Mouse (Mus musculus) kidney, adult 2 months (tissue): ENCODE measurements around the gene 1700061G19Rik. TPM values are rescaled to one million over a fixed set of nuclear protein-coding genes. Genes with fewer than 3 reads are reported as not detected.

Experiments
- DNase-seq: peaks from one replicate; pipeline ENCODE4 v3.0.0; 2021
- H3K27ac ChIP-seq: fragments of 200-500 bp; 2 replicates; pipeline ENCODE4 v1.5.1; 2012; ENCODE audit warnings: low read depth, low read length, control low read depth, inconsistent platforms; ENCODE audit not compliant: insufficient read depth
- H3K27me3 ChIP-seq: fragments of 200-500 bp; replicated peaks from 2 replicates; pipeline ENCODE4 v1.6.1; 2012; ENCODE audit warnings: mild to moderate bottlenecking, moderate library complexity, low read length, inconsistent platforms; ENCODE audit not compliant: control insufficient read depth, insufficient read depth
- H3K36me3 ChIP-seq: fragments of 200-500 bp; 2 replicates; pipeline ENCODE4 v1.6.1; 2012; ENCODE audit warnings: mild to moderate bottlenecking, moderate library complexity, low read length, inconsistent platforms; ENCODE audit not compliant: control insufficient read depth, insufficient read depth
- H3K4me1 ChIP-seq: fragments of 200-500 bp; 2 replicates; pipeline ENCODE4 v1.6.1; 2011; ENCODE audit warnings: low read length; ENCODE audit not compliant: control insufficient read depth, insufficient read depth
- H3K4me3 ChIP-seq: fragments of 200-500 bp; 2 replicates; pipeline ENCODE4 v1.5.1; 2011; ENCODE audit warnings: mild to moderate bottlenecking, low read depth, low read length, control low read depth; ENCODE audit not compliant: insufficient read depth
- CTCF ChIP-seq: fragments of 200-500 bp; conservative IDR thresholded peaks from 2 replicates; pipeline ENCODE4 v1.5.1; 2011; ENCODE audit warnings: low read depth, mild to moderate bottlenecking, control low read depth, low read length, moderate library complexity, mixed read lengths; ENCODE audit not compliant: insufficient read depth, insufficient read length
- POLR2A ChIP-seq: fragments of 200-500 bp; IDR thresholded peaks from one replicate; pipeline ENCODE4 v1.6.1; 2011; ENCODE audit warnings: low read depth, low read length, control low read depth
- WGBS: fragments of 180-500 bp; shearing (Covaris S2); methylation state at CpG from one replicate; pipeline ENCODE4 v1.1.7; 2018; 5-methylcytosine and 5-hydroxymethylcytosine counted together
- polyA plus RNA-seq: library from polyadenylated mRNA; depleted of rRNA; stranded (reverse); fragments of >200 nt; gene quantifications from 2 replicates; pipeline ENCODE4 v1.2.3, GENCODE M21; 2012

Gene 1700061G19Rik
- polyA plus RNA-seq, 1 experiment, result 0.03 TPM

DNA sequence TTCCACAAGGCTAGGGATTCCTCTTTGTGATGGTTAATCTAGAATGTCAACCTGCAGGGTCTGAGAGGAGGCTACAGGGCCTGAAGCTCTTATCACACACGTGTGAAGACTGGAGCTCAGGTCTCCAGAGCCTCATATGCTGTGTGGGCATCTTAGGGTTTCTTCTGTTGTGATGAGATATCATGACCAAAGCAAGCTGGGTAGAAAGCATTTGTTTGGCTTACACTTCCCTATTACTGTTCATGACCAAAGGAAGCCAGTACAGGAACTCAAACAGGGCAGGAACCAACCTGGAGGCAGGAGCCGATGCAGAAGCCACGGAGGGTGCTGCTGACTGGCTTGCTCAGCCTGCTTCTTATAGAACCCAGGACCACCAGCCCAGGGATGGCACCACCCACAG is 19.9 kb upstream of the 1700061G19Rik start:
- TF ChIP-seq CTCF, result no peak
- TF ChIP-seq POLR2A, result no peak
- Histone ChIP-seq H3K27me3 (no peaks in the 10 kb centered on the region), H3K36me3 (no peaks in the 10 kb centered on the region), H3K4me3 (no peak overlapping the region), H3K27ac (no peak overlapping the region), H3K4me1 (no peaks in the 10 kb centered on the region)
- no peak for DNase-seq
- 78% methylated on average over 3 of the region's 3 CpGs for WGBS

DNA sequence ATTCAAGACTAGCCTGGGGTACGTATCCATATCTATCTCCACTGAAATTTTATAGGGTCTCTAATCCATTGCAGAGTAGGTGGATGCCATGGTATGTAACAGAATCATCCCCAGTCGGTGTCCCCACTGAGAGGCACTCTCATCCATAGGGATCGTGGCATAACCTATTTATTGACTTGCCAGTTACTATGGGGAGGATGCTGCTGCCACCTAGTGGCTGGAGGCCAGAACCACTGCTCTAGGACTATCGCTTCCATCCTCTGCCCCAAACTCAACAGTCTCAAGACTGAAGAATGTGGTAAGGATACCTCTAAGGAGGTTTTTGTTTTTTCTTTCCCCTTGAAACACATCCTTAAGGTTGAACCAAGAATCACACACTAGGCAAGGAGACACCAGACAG is 17.1 kb upstream of the 1700061G19Rik start:
- Histone ChIP-seq H3K36me3 (no peaks in the 10 kb centered on the region), H3K27ac (no peak overlapping the region), H3K4me3 (no peak overlapping the region), H3K27me3 (no peaks in the 10 kb centered on the region), H3K4me1 (no peaks in the 10 kb centered on the region)
- WGBS, result 48% methylated on average over 4 of the region's 4 CpGs
- DNase-seq, result peak; percentile 65
- TF ChIP-seq CTCF, result peak; percentile 96
- no peak for TF ChIP-seq POLR2A

- Histone ChIP-seq H3K4me1 (no peaks in the 10 kb centered on the region), H3K4me3 (no peak overlapping the region), H3K36me3 (no peaks in the 10 kb centered on the region), H3K27me3 (no peaks in the 10 kb centered on the region), H3K27ac (no peak overlapping the region)
- WGBS, result 40% methylated on average over 7 of the region's 7 CpGs
- TF ChIP-seq CTCF (no peak), POLR2A (no peak)
- no peak for DNase-seq
These were observed 16.4 kb upstream of the 1700061G19Rik start for GRCm38 (mm10) chr17:56858922-56859321.

DNA sequence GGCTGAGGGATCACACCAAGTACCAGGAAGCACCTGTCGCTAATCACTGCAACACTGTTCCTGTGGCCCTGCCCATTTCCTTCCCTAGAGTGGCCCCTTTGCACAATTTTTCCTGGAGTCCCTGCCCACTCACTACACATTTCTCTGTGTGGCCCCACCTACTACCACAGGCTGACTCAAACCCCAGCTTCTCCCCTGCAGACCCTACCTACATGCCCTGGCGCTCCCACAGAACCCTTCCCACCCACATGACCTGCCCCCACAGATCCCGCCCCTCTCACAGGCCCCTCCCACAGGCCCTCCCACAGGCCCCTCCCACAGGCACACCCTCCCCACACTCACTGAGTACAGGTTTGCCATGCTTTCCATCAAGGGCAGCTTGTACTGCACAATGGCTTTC is 14.1 kb upstream of the 1700061G19Rik start:
- H3K4me1 ChIP-seq, result no peaks in the 10 kb centered on the region
- DNase-seq, result no peak
- H3K36me3 ChIP-seq, result no peaks in the 10 kb centered on the region
- H3K27ac ChIP-seq, result no peak overlapping the region
- H3K4me3 ChIP-seq, result no peak overlapping the region
- WGBS, result 56% methylated on average over 3 of the region's 3 CpGs
- no peaks in the 10 kb centered on the region for H3K27me3 ChIP-seq
- TF ChIP-seq CTCF, result no peak
- TF ChIP-seq POLR2A, result no peak

DNA sequence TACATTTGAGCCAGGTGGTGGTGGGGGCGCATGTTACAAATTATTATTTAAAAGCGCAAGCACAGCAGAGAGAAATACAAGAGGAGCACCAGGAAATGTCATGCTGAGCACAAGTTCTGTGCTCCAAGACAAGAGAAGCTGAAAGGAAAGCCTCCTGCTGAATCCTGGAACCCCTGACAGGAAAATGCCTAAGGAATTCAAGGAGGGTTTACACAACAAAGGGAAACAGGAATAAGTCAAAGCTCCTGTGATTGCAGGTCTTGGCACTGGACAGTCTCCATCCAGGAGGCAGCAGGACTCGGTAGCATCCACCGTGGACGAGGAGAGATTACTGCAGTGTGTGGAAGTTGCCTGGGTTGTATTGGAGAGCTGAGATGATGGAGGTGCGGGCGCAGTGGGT is 9.2 kb upstream of the 1700061G19Rik start:
- H3K4me1 ChIP-seq, result no peaks in the 10 kb centered on the region
- no peak overlapping the region for H3K27ac ChIP-seq
- TF ChIP-seq CTCF (no peak), POLR2A (no peak)
- WGBS, result 76% methylated on average over 7 of the region's 7 CpGs
- no peaks in the 10 kb centered on the region for H3K27me3 ChIP-seq
- no peak for DNase-seq
- H3K36me3 ChIP-seq, result no peaks in the 10 kb centered on the region
- no peak overlapping the region for H3K4me3 ChIP-seq

- H3K4me1 ChIP-seq, result no peaks in the 10 kb centered on the region
- no peaks in the 10 kb centered on the region for H3K36me3 ChIP-seq
- H3K4me3 ChIP-seq, result no peak overlapping the region
- H3K27me3 ChIP-seq, result no peaks in the 10 kb centered on the region
- WGBS, result 57% methylated on average over 9 of the region's 9 CpGs
- no peak for DNase-seq
- TF ChIP-seq CTCF (no peak), POLR2A (no peak)
- H3K27ac ChIP-seq, result no peak overlapping the region
These were observed 5.7 kb upstream of the 1700061G19Rik start for GRCm38 (mm10) chr17:56869481-56869977.

DNA sequence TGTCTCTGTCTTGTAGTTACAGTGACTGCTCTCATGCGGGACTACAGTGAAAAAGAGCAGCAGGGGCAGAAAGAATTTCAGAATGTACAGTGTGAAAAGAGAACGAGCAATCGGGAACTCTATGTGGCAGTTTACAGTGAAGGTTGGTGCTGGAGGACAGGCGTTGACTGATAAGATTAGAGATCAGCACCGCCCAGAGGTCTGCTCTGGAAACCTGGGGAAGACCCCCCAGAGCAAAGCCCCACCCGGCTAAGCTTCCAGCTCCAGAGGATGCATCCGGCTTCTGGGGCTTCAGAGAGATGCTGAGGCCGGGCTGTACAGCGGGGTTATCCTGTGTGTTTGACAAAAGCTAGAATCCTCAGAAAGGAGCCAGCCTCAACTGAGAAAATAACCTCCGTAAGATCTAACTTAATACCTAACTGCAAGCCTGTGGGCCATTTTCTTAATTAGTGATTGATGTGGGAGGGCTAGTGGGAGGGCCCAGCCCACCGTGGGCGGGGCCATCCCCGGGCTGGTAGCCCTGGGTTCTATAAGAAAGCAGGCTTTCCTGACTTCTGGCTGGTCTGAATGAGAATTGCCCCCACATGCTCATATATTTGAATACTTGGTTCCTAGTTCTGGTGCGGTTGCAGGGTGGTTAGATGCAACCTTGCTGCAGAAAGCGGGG is 4.9 kb upstream of the 1700061G19Rik start:
- TF ChIP-seq CTCF (no peak), POLR2A (no peak)
- WGBS, result 69% methylated on average over 15 of the region's 15 CpGs
- DNase-seq, result no peak

More for the DNA sequence above, 4.9 kb upstream of the 1700061G19Rik start:
- no peak overlapping the region for H3K4me3 ChIP-seq
- no peaks in the 10 kb centered on the region for H3K4me1 ChIP-seq
- H3K27me3 ChIP-seq, result no peaks in the 10 kb centered on the region
- H3K27ac ChIP-seq, result no peak overlapping the region
- H3K36me3 ChIP-seq, result no peaks in the 10 kb centered on the region
